Mouse (Mus musculus) A20 (cell line): ENCODE measurements at regions not wholly inside any gene's neighbourhood (a gene's known extent, or its start where the extent isn't known, plus 50 kb on each side); places are given as distances from the start of the nearest gene placed in this dataset.
A peak's percentile ranks its signal among the peaks of the same experiment; 100 is the strongest.

ENCODE experiments used
- DNase-seq: peaks from one replicate; pipeline ENCODE4 v3.0.0-alpha.2; 2011; ENCODE audit warnings: low read depth, low spot score

DNA sequence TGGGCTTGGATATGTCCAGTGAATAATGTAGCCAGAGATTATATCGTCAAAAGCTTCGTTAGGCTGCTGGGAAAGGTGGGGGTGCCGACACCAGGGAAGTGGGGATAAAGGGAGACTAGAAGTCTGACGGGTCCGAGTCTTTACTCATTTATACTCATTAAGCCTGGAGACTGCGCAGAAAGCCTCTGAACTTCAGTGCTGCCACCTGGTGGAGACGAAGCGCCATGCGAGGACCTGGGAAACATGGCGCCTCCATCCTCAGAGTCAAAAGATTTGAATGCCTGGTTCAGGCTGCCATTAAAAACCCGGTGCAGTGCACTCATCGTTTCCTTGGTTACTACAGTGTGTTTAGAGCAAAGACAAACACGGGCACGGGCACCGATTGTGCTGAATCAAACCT, 337.2 kb downstream of the Hlx start:
- peak; percentile 60 for DNase-seq

DNA sequence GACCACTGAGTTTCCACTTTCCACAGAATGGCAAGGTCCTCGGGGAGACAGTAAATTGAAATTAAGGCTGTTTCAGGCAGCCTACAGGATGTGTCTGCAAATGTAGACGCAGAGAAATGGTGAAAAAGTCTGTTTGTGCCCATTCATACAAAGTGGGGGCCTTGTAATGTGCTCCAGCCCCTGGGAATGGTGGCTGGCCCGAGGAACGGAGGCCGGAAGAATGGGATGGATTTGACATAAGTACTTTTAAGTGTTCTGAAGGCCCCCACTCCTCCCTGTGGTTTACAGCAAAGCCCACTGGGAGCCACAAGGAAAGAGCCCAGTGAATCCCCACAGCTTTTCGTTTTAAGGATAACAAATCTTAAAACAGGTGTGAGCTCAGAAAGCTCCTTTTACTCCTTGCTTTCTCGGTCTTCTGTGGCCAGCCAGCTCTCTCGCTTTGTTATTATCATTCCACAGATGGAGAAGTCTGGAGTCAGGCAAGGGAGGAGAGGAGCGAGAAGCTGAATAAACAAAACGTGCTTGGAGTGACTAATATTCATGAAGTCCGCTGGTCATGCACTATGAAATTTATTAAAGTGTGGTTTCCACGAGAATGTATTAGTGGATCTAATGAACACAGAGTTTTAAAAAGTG, 337.7 kb downstream of the Hlx start:
- no peak for DNase-seq

DNA sequence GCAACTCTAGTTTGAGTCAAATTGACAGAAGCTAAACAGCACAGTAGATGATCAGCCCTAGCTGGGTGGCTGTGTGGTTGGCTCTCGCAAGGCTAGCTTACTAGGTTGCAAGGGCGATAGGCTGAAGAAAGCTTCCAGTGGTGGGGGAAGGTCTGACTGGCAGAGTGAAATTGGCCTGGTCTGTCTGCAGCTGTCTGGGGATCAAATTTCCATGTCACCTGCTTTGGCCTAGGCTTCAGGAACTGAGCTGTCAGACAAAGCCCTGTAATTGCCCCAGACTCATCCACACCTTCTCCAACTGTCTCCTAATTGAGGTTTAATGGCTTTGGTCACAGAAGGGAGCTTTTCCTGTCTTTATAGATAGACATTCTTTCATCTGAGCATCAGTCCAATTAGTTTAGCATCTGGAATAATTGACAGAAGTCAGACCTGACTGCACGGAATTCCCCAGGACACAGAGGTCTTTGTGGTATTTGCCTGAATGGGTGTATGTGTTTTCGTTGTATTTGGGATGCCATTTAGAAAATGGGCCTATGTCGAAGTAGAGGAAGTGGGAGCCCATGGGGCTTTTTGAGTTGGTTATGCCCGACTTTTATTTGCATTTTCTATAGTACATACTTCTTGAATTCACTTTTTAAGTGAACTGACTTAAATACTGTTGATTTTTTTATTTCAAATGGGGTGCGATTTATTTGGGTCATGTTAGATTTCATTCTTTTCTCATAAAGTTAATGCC, 348.2 kb downstream of the Hlx start:
- DNase-seq = peak; percentile 10

DNA sequence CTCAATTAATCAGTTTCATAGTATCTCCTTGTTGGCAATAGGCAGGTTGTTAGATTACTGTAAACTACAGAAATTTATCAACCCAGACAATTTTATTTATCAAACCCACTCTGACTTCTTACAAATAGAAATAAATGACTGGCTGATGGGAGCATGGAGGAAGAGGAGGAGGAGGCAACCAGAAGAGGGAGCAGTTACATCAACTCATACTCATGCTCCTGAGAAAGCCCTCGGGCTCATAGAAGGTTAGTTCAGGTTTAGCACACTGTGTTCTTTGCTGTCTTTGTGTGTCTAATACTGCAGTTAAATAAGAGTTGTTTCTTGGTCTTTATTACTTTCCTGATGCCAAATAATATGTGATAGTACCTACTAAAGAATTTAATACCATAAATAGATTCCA, 344.6 kb upstream of the 1700056E22Rik start:
- no peak for DNase-seq

DNA sequence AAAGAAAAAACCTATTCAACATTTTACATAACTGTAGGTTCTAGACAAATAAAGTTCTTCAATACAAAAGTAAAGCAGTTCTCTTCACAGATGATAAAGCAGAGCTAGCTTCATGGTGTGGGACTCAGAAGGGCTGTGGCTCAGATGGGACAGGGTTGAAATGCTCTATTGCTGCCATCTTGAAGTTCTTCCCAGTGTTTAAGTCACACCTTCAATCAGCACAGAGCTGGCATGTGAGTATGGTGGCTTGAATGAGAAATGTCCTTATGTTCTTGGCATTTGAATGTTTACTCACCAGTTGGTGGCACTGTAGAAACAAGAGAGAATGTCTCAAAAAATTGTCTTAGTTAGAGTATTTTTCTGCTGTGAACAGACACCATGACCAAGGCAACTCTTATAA, 330.9 kb upstream of the 1700056E22Rik start:
- DNase-seq = no peak

DNA sequence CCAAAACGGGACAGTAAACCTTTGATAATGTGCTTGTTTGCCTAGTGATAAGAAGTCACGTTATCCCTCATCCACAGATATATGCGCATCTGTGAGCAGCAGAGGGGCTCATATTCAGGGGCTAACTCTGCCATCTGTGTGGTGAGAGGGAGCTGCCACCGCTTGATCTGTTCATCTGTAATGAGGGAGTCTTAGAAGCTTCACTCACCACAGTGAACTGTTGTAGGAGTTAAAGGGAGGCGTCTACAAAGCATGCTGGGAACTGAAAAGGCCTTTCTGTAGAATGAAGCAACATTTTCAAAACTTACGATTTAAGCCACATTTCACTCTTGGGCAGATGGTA, 324.1 kb upstream of the 1700056E22Rik start:
- no peak for DNase-seq

DNA sequence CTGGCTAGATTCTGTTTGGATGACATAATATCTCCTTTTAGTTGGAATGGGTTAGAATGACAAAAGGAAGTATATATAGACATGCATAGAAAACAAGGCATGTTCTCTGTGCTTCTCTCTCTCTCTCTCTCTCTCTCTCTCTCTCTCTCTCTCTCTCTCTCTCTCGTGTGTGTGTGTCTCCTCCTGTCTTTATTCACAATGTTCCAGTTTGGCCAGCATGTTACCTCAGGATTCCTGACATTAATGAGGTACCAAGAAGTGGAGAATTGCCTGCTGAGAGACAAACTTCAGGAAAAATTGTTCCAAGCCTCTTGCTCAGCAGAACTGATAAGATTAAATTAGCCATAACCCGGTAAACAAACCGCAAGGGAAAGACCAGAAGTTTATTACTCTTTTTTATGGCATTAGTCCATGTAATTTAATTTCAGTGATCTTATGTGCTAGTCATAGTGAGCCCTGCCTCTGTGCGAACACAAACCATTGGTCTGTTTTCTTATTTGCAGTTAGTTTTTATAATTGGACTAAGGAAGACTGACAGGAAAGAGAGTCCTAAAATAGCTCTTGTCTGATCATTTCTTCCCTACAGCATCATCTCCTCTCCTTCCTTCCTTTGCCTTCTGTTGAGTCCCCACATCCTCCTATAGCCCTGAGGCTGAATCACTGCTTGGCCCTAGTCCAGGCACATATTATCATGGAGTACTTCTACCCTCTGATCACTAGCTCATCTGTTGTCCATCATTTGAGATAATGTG, 323.5 kb upstream of the 1700056E22Rik start:
- DNase-seq = no peak

DNA sequence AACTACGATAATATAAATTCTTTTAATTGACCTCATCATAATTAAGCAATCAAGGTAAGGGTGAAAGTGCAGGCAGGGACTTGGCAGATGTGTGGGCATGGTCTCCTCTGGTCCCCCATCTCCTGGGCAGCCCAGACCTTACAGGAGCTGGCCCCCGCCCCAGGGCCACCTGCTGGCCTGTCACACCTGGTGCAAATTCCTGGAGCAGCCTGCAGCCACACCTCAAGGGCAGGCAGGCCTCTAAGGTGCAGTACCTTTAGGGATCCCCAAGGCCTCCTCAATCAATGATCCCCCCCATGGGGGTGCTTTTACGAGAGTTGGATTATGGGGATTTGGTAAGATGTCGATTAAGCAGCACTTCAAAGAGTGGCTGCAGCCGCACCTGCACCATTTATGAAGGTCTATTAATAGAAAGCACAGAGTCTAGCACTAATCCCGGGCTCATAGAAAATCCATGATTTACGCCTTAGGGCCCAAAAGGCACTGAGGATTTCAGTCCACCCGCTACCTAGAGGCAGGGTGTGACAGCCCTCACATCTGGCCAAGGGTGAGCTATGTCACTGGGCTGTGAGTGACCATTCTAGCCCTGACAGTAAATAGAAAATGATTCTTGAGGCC, 319.8 kb upstream of the 1700056E22Rik start:
- DNase-seq = no peak

DNA sequence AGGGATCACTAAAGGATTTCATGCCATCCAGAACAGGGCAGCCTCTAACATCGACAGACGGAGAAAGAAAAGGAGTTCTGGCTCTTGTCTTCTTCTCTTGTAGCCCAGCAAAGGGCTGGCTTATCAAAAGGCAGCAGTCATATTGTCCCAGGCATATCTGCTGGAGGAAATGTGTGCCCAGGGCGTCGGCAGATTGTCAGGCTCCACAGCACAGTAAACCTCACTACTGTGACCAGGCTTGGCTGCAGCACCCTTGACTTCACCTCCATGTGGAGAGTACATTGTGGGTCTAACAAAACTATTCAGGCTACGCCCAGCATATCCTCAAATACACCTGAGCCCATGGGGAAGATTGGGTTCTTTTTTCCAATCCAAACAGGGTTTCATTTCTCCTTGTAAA, 317.7 kb upstream of the 1700056E22Rik start:
- DNase-seq = no peak

DNA sequence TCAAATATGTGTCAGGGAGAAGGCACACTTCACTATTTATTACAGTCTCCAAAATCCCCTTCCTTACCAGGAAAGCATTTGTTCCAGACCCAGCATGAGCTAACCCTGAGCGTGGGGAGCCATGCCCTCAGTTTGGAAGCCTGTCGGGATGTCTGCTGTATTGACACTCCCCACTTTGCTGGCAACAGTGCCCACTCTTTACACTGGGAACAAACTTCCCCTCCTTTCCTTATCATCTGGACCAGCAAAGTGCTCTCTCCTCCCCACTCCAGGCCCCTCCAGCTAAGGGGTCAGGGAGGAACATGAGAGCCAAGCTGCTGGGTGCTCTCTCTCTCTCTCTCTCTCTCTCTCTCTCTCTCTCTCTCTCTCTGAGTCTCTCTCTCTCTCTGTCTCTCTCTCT, 310.7 kb upstream of the 1700056E22Rik start:
- no peak for DNase-seq

DNA sequence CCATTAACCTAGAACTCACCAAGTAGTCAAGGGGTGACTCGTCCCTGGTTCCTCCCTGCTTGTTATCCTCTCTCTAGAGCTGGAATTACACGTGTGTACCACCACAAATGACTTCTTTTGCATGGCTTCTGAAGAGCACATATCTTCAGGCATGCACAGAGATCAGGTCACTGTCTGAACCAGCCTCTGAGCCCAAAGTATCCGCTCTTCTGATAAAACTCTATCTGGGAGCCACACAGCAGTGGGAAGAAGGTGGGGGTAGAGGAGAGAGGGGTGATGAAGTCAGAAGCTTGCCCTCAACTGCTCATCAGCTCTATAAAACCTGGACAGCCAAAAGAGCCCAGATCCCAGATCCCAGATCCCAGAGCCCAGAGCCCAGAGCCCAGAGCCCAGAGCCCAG, 301.9 kb upstream of the 1700056E22Rik start:
- no peak for DNase-seq

DNA sequence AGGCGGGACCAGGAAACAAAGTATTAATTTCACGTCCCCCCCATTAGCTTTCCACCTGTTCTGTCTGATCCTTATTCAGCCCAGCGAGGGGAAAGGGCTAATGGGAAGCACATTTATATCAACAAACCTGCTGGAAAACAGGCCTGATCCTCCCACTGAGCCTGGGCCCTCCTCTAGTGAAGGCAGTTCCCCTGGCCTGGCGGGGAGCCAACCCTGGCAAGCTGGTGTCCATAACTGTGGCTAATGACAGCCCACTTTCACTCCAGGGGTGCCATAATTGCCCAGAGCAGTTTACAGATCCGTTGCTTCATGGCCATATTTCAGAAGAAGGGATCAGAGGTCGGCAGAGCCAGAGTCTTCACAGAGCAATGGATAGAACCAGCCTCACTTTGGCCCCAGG, 301.2 kb upstream of the 1700056E22Rik start:
- no peak for DNase-seq

DNA sequence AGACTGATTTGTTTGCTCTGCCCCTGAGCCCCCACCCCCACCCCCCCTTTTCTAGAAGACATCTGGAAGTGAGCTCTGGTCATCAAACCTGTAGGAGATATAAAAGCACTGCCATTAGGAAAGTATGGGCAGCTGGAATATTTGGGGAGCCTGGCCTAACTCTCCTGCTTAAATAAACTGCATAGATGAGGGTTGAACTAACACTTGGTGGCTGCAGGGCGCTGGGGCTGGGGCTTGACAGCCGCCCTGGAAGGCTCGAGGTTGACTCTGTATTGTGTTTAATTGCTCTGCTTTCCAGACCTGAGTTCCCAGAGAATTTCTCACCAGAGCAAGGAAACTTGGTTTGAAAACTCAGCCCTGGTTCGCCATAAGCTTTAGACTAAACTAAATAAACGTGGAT, 300.7 kb upstream of the 1700056E22Rik start:
- no peak for DNase-seq

DNA sequence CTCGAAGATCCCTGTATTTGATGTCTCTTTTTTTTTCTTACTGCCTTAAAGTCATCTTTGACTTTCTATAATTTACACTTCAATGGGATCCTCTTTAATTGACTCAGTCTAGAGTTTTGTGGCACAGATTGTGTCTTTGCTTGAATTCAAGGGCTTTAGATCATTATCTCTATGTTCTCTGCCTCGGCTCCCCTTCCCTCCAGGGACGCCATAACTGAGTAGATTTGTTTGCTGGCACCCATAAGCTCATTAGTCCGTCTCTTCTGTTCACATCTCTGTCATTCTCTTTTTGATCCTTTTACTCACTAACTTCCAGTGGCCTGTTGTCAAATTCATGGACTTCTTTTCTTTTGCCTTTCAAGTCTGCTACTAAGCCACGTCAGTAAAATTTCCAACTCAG, 299.0 kb upstream of the 1700056E22Rik start:
- DNase-seq = no peak

DNA sequence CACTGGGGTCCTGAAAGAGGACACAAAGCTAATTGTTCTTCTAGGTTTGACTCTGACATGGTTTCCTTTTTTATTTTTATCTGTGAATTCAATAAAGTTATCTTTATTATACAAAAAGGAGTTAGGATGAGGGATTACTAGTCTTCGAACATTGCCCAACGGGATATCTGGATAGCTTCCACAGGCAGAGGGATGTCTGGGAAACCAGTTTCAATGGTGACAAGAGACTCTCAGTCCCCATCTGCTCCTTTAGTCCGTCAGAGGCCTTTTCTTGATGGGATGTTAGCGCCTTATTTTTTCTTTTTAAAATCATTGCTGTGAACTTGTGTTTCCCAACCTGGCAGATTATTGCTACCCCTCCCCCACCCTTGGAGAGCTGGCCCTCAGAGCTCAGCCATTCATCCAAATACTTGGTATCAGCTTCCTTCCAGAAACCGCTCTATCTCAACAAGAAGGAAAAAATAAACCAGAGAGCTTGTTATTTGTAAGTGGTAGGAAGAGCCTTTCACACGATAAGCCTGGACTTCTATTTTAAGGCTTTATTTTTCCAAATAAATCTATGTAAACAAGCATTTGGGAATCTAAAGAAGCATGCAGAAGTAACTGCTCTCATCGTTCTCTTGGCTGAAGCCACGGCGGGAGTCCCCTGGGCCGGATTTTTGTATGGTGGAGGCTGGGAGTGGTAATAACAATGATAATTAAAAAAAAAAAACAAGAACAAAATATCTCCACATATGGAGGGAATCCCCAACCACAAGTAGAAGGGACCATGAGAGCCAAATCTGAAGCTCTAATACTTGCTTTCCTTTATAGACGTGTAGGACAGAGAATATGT, 296.6 kb upstream of the 1700056E22Rik start:
- DNase-seq = no peak

DNA sequence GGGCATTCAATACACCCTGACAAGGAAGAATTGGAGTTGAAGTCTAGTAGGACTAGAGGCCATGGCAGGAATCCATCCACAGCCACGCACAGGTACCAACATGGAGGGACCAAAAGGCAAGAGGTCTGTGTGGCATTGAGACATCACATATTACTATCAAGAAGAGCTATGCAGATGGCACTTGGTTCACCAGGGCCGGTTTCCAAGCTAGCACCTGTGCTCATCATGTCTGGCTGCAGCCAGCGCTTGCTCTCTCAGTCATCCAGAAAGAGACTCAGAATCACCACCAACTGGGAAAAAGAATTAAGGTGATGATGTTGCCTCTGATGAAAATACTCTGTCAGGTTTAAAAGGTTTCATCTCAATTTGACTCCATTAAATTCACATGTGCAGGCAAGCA, 292.1 kb upstream of the 1700056E22Rik start:
- DNase-seq = no peak

DNA sequence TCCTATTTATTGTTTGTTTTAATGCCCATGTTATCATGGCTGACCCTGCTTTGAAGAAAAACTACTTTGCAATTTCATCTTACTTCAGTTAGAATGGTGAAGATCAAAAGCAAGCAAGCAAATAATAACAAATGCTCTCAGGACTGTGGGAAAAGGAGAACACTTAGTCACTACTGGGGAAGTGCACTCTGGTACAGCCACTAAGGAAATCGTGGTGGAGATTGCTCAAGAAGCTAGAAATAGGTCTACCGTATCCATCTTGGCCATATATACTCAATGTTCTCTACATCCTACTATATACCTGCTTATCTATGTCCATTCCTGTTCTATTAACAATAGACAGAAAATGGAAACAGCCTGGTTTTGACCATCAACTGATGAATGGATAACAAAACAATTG, 290.1 kb upstream of the 1700056E22Rik start:
- DNase-seq = no peak

DNA sequence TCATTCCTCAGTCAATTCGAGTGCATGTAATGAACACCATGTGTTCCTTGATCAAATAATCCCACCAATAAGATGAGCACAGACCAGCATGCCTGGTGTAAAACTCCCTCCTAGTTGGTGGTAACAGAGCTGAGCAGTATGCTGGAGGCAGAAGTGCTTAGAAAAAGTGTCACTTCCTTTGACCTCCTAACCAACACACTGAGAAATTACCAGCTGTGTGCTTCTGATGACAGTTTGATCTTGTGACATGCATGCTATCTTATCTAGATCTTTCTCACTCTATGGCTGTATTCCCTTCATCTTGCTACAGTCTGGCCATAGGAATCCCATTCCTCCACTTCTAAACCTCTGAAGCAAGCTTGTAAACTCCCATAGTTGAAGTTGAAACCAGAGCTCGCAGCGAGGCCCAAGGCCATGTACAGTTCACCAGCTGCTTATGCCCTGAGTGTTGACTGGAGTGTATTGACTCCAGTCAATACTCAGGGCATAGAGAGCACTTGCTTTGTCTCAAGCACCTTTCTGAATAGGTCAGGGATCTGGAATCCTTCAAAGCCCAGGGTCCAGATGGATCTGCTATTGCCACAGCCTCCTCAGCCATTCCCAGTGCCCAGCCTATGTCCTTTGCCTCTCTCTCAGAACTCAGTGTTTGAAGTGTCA, 286.5 kb upstream of the 1700056E22Rik start:
- DNase-seq = no peak

DNA sequence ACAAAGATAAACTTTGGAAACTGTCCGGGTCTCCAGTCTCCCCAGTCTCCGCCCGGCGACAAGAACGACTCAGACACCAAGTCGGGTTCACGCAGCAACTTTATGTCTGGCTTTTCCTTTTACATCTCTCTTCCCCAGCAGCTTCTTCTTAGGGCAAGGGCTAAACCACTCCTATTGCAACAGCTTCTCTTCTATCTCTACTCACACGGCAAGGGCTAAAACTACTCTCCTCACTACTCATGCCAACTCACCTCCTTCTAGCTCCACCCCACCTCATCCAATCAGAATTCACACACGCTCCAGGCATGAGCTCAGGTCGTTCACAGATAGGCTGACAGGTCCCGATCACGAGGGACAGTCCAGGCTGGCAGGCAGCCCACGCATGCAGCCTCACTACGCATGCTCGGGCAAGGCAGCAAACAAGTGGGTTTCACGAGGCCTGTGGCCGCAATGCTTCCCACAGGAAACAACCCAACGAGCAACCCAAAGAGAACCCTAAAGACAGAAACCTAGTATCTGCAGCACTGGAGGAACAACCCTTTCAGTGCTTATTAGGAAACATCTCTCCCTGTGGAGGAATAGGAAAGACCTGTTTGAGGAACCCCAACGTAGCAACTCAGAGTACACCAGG, 276.2 kb upstream of the 1700056E22Rik start:
- no peak for DNase-seq

DNA sequence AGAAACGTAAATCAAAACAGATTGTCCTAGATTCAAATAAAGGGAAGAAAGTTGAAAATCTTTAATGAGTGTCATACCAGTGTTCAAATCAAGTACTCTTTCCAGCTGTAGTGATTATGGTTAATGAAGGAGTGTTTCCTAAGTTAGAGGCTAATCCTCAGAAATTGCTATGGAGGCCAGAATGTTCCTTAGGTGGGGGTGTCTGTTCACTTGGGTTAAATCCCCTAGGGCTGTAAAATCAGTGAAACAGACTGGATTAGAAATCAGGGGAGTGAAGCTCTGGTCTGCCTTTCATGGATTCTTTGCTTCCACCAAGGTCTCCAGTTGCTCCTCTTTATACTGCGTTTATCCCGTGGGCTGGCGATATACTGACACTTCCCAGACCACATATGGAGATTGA, 270.7 kb upstream of the 1700056E22Rik start:
- no peak for DNase-seq

DNA sequence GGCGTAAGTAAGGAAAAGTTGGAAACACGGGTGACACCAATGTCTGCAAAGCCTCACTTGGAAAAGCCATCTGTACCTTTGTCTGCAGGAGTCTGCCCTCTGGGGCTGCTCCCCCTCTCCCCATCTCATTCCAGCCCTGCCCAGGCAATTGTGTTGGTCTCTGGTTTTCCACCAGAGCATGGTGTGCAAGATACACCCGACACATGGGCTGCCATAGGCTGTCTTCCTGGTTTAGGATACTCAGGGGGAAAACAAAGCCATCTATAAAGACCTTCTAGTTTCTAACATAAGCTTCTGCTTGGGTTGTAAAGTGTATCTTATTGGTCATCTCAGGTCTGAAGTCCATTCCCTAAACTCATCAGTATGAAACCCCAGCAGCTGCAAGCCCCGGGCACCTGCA, 270.1 kb upstream of the 1700056E22Rik start:
- DNase-seq = no peak
